Mouse (Mus musculus) lung, adult 2 months (tissue): ENCODE measurements around the gene Gpr135.

Source experiments
- CTCF ChIP-seq: fragments of 200-500 bp; IDR thresholded peaks from 2 replicates; pipeline ENCODE4 v1.5.1; 2011; ENCODE audit warnings: mild to moderate bottlenecking, low read length, control low read depth; ENCODE audit not compliant: insufficient read depth
- POLR2A ChIP-seq: fragments of 200-500 bp; IDR thresholded peaks from 2 replicates; pipeline ENCODE4 v1.6.1; 2011; ENCODE audit warnings: low read depth, mild to moderate bottlenecking, control low read depth, low read length, borderline replicate concordance; ENCODE audit errors: extremely low read depth

- no peak for TF ChIP-seq POLR2A
- TF ChIP-seq CTCF, result no peak
Measured at GRCm38 (mm10) chr12:72052571-72052970, 18.4 kb downstream of the Gpr135 start.
